Mouse (Mus musculus) testis, adult 2 months (tissue): ENCODE measurements around the gene Rnf150.

Source experiments
- CTCF ChIP-seq: fragments of 200-500 bp; IDR thresholded peaks from 2 replicates; pipeline ENCODE4 v1.5.1; 2012; ENCODE audit warnings: low read depth, mild to moderate bottlenecking, inconsistent platforms, low read length, moderate library complexity; ENCODE audit not compliant: control insufficient read depth, insufficient read depth, insufficient replicate concordance
- POLR2A ChIP-seq: fragments of 200-500 bp; IDR thresholded peaks from 2 replicates; pipeline ENCODE4 v1.6.1; 2012; ENCODE audit warnings: low read depth, mild to moderate bottlenecking, inconsistent platforms, low read length, moderate library complexity; ENCODE audit not compliant: control insufficient read depth

- TF ChIP-seq CTCF (no peak), POLR2A (no peak)
These were observed 148.1 kb downstream of the Rnf150 start for GRCm38 (mm10) chr8:83011286-83011685.
